Comparison of ENCODE assay signal across 25 mouse cellular contexts in the genomic region with DNA sequence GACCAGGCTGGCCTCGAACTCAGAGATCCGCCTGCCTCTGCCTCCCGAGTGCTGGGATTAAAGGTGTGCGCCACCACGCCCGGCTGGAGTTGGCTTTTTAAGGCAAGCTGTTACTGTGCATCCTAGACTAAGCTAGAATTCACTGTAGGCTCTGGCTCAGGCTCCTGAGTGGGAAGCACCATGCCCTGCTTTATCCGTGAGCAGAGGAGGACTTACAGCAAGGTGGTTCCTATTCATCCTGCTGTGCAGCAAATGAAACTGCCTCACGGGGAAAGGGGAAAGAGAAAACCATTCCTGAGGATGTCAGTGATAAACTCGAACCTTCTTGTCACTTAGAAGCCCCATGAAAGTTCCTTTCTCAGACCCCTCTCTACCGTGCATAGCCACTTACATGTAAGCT.
"Had no signal": no experiment of that assay in that cellular context is flagged by ENCODE, and none has a peak within 500 bp of the region (broad histone marks: within the 10 kb centered on the region; RNA-seq: fewer than 3 reads in every experiment).

No protein-coding gene starts in this region.

- H3K4me2 ChIP-seq: heart, embryonic 12.5 days; hindbrain, embryonic 13.5 days; hindbrain, embryonic 15.5 days; limb, embryonic 13.5 days; limb, embryonic 15.5 days; liver, embryonic 12.5 days had no signal

- ATAC-seq: hindbrain, postnatal 0 days; intestine, embryonic 16.5 days; liver, embryonic 12.5 days had no signal

- H3K27ac ChIP-seq: gastrocnemius, adult 2 months; heart, embryonic 10.5 days; hindbrain, embryonic 13.5 days; hindbrain, embryonic 15.5 days; hindbrain, postnatal 0 days; layer of hippocampus, adult 2 months; limb, embryonic 13.5 days; limb, embryonic 15.5 days; liver, embryonic 12.5 days; liver, embryonic 14.5 days had no signal

- H3K27me3 ChIP-seq: heart, embryonic 12.5 days; hindbrain, embryonic 13.5 days; hindbrain, embryonic 15.5 days; limb, embryonic 13.5 days; limb, embryonic 15.5 days; liver, embryonic 12.5 days had no signal

- H3K9ac ChIP-seq: heart, embryonic 12.5 days; hindbrain, embryonic 13.5 days; hindbrain, embryonic 15.5 days; limb, embryonic 13.5 days; limb, embryonic 15.5 days; liver, embryonic 12.5 days; liver, embryonic 14.5 days had no signal

- H3K36me3 ChIP-seq: heart, embryonic 12.5 days; hindbrain, embryonic 15.5 days; limb, embryonic 15.5 days; liver, embryonic 12.5 days had no signal

- DNase-seq: gastrocnemius, adult 2 months; gastrocnemius, postnatal 10 days; gastrocnemius, postnatal 25 days; heart, postnatal 10 days; heart, postnatal 36 days; kidney, adult 11 months; kidney, adult 2 months; kidney, adult 9 months; kidney, postnatal 10 days; kidney, postnatal 25 days; kidney, postnatal 4 days; layer of hippocampus, postnatal 36 days; left cerebral cortex, postnatal 4 days; lung, adult 18-20 months had no signal

- H3K4me3 ChIP-seq: gastrocnemius, adult 2 months; heart, embryonic 10.5 days; heart, embryonic 12.5 days; hindbrain, embryonic 13.5 days; hindbrain, embryonic 15.5 days; layer of hippocampus, adult 2 months; limb, embryonic 13.5 days; limb, embryonic 15.5 days; liver, embryonic 12.5 days had no signal

- H3K9me3 ChIP-seq: heart, embryonic 10.5 days; heart, embryonic 12.5 days; hindbrain, embryonic 13.5 days; hindbrain, embryonic 15.5 days; limb, embryonic 13.5 days; limb, embryonic 15.5 days; liver, embryonic 12.5 days had no signal
